Mouse (Mus musculus): ENCODE results near the gene Os9.

Gene Os9

GRCm38 (mm10) chr10:127147135-127147534 is 26.2 kb upstream of the Os9 start:
- peak; percentile 57 to 67 for DNase-seq (ENCODE audit: inconsistent age in 2 of 2, low spot score in 1 of 2)

GRCm38 (mm10) chr10:127145303-127145702 is 24.4 kb upstream of the Os9 start:
- no peak for DNase-seq (ENCODE audit: inconsistent age in 2 of 2, low spot score in 1 of 2)

GRCm38 (mm10) chr10:127144536-127144935 is 23.6 kb upstream of the Os9 start:
- DNase-seq (ENCODE audit: inconsistent age in 2 of 2, low spot score in 1 of 2): no peak

GRCm38 (mm10) chr10:127143228-127143627 is 22.3 kb upstream of the Os9 start:
- no peak for DNase-seq (ENCODE audit: inconsistent age in 2 of 2, low spot score in 1 of 2)

GRCm38 (mm10) chr10:127141500-127141899 is 20.6 kb upstream of the Os9 start:
- no peak for DNase-seq (ENCODE audit: inconsistent age in 2 of 2, low spot score in 1 of 2)

GRCm38 (mm10) chr10:127140971-127141370 is 20.0 kb upstream of the Os9 start:
- DNase-seq (ENCODE audit: inconsistent age in 2 of 2, low spot score in 1 of 2): no peak

- no peak for DNase-seq (ENCODE audit: inconsistent age in 2 of 2, low spot score in 1 of 2)
Observed at GRCm38 (mm10) chr10:127138328-127139141, 17.6 kb upstream of the Os9 start.

- no peak for DNase-seq (ENCODE audit: inconsistent age in 2 of 2, low spot score in 1 of 2)
Observed at GRCm38 (mm10) chr10:127137896-127138295, 17.0 kb upstream of the Os9 start.

- DNase-seq (ENCODE audit: inconsistent age in 2 of 2, low spot score in 1 of 2): no peak
Observed at GRCm38 (mm10) chr10:127136510-127136909, 15.6 kb upstream of the Os9 start.

GRCm38 (mm10) chr10:127135118-127135836 is 14.3 kb upstream of the Os9 start:
- no peak for DNase-seq (ENCODE audit: inconsistent age in 2 of 2, low spot score in 1 of 2)

- DNase-seq (ENCODE audit: inconsistent age in 2 of 2, low spot score in 1 of 2): peak in 1 of 2 experiments; percentile 53
Observed at GRCm38 (mm10) chr10:127134394-127135035, 13.6 kb upstream of the Os9 start.

- no peak for DNase-seq (ENCODE audit: inconsistent age in 2 of 2, low spot score in 1 of 2)
Observed at GRCm38 (mm10) chr10:127132469-127132868, 11.5 kb upstream of the Os9 start.

- peak; percentile 45 to 57 for DNase-seq (ENCODE audit: inconsistent age in 2 of 2, low spot score in 1 of 2)
Observed at GRCm38 (mm10) chr10:127129431-127129830, 8.5 kb upstream of the Os9 start.

- peak; percentile 40 to 89 for DNase-seq (ENCODE audit: inconsistent age in 2 of 2, low spot score in 1 of 2)
Observed at GRCm38 (mm10) chr10:127127711-127128279, 6.9 kb upstream of the Os9 start.

GRCm38 (mm10) chr10:127126579-127126978 is 5.6 kb upstream of the Os9 start:
- DNase-seq (ENCODE audit: inconsistent age in 2 of 2, low spot score in 1 of 2): no peak

GRCm38 (mm10) chr10:127125210-127126001 is 4.5 kb upstream of the Os9 start:
- peak; percentile 52 to 76 for DNase-seq (ENCODE audit: inconsistent age in 2 of 2, low spot score in 1 of 2)

- DNase-seq (ENCODE audit: inconsistent age in 2 of 2, low spot score in 1 of 2): peak; percentile 56 to 86
Observed at GRCm38 (mm10) chr10:127123436-127123805, 2.5 kb upstream of the Os9 start.

- peak in 1 of 2 experiments; percentile 40 for DNase-seq (ENCODE audit: inconsistent age in 2 of 2, low spot score in 1 of 2)
Observed at GRCm38 (mm10) chr10:127122784-127123435, 2.0 kb upstream of the Os9 start.

GRCm38 (mm10) chr10:127122018-127122417 is 1.1 kb upstream of the Os9 start:
- DNase-seq (ENCODE audit: inconsistent age in 2 of 2, low spot score in 1 of 2): no peak

Measured in adrenal gland, adult (tissue).